In the genomic region with DNA sequence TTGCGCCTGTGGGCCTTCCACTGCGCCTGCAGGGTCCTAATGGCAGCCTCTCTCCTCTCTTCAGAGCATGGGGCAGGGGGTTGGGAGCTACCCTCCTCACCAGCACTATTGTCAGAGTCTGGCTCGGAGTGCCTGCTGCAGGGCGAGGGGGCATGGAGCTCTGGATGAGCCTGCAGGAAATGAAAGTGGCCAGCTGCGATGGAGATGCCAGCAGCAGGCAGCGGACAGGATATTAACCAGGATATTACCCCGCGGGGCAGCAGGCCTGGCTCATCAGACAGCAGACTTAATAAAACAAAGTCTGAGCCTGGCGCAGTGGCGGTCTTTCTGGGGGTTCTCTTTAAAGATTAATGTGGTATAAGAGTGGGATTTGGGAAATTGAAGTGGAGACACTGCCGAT, we compare ENCODE assay signal across 22 mouse cellular contexts. TPM values are rescaled to one million over a fixed set of nuclear protein-coding genes. Genes with fewer than 3 reads are reported as not detected.
DNase-seq lines count a peak whose midpoint lies in the region; ATAC-seq lines count a peak whose summit lies in the region.
"Had no signal": no experiment of that assay in that cellular context is flagged by ENCODE, and none has a peak within 500 bp of the region (broad histone marks: within the 10 kb centered on the region; RNA-seq: fewer than 3 reads in every experiment).

No protein-coding gene starts in this region.

- peak overlapping the region; percentile 22; the same call in 1 of the 2 replicates for H3K27ac ChIP-seq in heart, embryonic 10.5 days
- no peak overlapping the region for H3K27ac ChIP-seq in heart, embryonic 12.5 days (ENCODE audit: poor library complexity, severe bottlenecking)
- H3K27ac ChIP-seq in midbrain, embryonic 10.5 days (replicated peaks) = 0 out of 2 replicates have a peak overlapping the region, but pooled peaks have one; percentile 13
- no peak overlapping the region for H3K27ac ChIP-seq in midbrain, embryonic 11.5 days (ENCODE audit: low read depth, low read length)
- H3K27ac ChIP-seq in limb, embryonic 10.5 days = peak overlapping the region; percentile 19
- peak overlapping the region; percentile 50; the same call in 1 of the 2 replicates for H3K27ac ChIP-seq in neural tube, embryonic 14.5 days (ENCODE audit: low read depth, low read length)
- H3K27ac ChIP-seq: embryonic facial prominence, embryonic 12.5 days; forebrain, embryonic 12.5 days; kidney, postnatal 0 days had no signal

- peaks cover 4% of the 10 kb centered on the region; the same call in 1 of the 2 replicates for H3K4me1 ChIP-seq in heart, embryonic 10.5 days
- peaks cover 7% of the 10 kb centered on the region; the same call in 1 of the 2 replicates for H3K4me1 ChIP-seq in heart, embryonic 12.5 days (replicated peaks)
- H3K4me1 ChIP-seq in midbrain, embryonic 10.5 days = no peaks in the 10 kb centered on the region
- H3K4me1 ChIP-seq in midbrain, embryonic 11.5 days (ENCODE audit: control insufficient read depth, insufficient read depth, low read length) = no peaks in the 10 kb centered on the region
- H3K4me1 ChIP-seq in limb, embryonic 10.5 days = peaks cover 4% of the 10 kb centered on the region
- no peaks in the 10 kb centered on the region for H3K4me1 ChIP-seq in neural tube, embryonic 14.5 days (ENCODE audit: control insufficient read depth, insufficient read depth, low read length)
- H3K4me1 ChIP-seq: embryonic facial prominence, embryonic 12.5 days; forebrain, embryonic 12.5 days had no signal

- no peak overlapping the region for H3K9ac ChIP-seq in heart, embryonic 12.5 days
- H3K9ac ChIP-seq in midbrain, embryonic 11.5 days (ENCODE audit: low read length) = no peak overlapping the region
- H3K9ac ChIP-seq in neural tube, embryonic 14.5 days (replicated peaks; ENCODE audit: low read depth, low read length) = no peak overlapping the region
- H3K9ac ChIP-seq: embryonic facial prominence, embryonic 12.5 days; forebrain, embryonic 12.5 days had no signal

- H3K27me3 ChIP-seq in heart, embryonic 10.5 days (ENCODE audit: insufficient read depth, poor library complexity, severe bottlenecking) = no peaks in the 10 kb centered on the region
- no peaks in the 10 kb centered on the region for H3K27me3 ChIP-seq in heart, embryonic 12.5 days (replicated peaks)
- no peaks in the 10 kb centered on the region for H3K27me3 ChIP-seq in midbrain, embryonic 10.5 days (ENCODE audit: low read depth, poor library complexity, severe bottlenecking)
- H3K27me3 ChIP-seq in midbrain, embryonic 11.5 days (ENCODE audit: control insufficient read depth, insufficient read depth, low read length) = no peaks in the 10 kb centered on the region
- H3K27me3 ChIP-seq in limb, embryonic 10.5 days (ENCODE audit: low read depth, poor library complexity, severe bottlenecking) = no peaks in the 10 kb centered on the region
- H3K27me3 ChIP-seq in neural tube, embryonic 14.5 days (ENCODE audit: control insufficient read depth, insufficient read depth, low read length) = no peaks in the 10 kb centered on the region
- H3K27me3 ChIP-seq: embryonic facial prominence, embryonic 12.5 days; forebrain, embryonic 12.5 days had no signal

- no peak for DNase-seq in heart, embryonic 10.5 days (ENCODE audit: low spot score)
- DNase-seq in midbrain, embryonic 10.5 days (ENCODE audit: low spot score) = no peak
- no peak for DNase-seq in midbrain, embryonic 11.5 days (ENCODE audit: low spot score, missing footprints)
- no peak for DNase-seq in limb, embryonic 10.5 days (ENCODE audit: low spot score)
- DNase-seq in spleen, adult 12 weeks (ENCODE audit: low spot score) = no peak
- no peak for DNase-seq in heart, adult 8-10 months (ENCODE audit: low spot score)
- DNase-seq: cerebellum, adult 11-12 months; cerebellum, postnatal 14 days; gastrocnemius, postnatal 10 days; kidney, adult 18-20 months; layer of hippocampus, adult 9-11 months; lung, postnatal 10 days; retina, postnatal 1 day; right cerebral cortex, postnatal 25 days had no signal

- H3K9me3 ChIP-seq in heart, embryonic 10.5 days = no peaks in the 10 kb centered on the region
- no peaks in the 10 kb centered on the region for H3K9me3 ChIP-seq in heart, embryonic 12.5 days (replicated peaks)
- H3K9me3 ChIP-seq in midbrain, embryonic 10.5 days (replicated peaks) = no peaks in the 10 kb centered on the region
- no peaks in the 10 kb centered on the region for H3K9me3 ChIP-seq in midbrain, embryonic 11.5 days (ENCODE audit: control insufficient read depth, low read length)
- H3K9me3 ChIP-seq in limb, embryonic 10.5 days (replicated peaks) = no peaks in the 10 kb centered on the region
- H3K9me3 ChIP-seq in neural tube, embryonic 14.5 days (ENCODE audit: control insufficient read depth, low read length) = no peaks in the 10 kb centered on the region
- H3K9me3 ChIP-seq: embryonic facial prominence, embryonic 12.5 days; forebrain, embryonic 12.5 days had no signal

- H3K4me2 ChIP-seq in heart, embryonic 12.5 days = no peak overlapping the region
- no peak overlapping the region for H3K4me2 ChIP-seq in midbrain, embryonic 11.5 days
- no peak overlapping the region for H3K4me2 ChIP-seq in neural tube, embryonic 14.5 days (ENCODE audit: low read depth, low read length)
- H3K4me2 ChIP-seq: embryonic facial prominence, embryonic 12.5 days; forebrain, embryonic 12.5 days had no signal

- peaks cover 58% of the 10 kb centered on the region for H3K36me3 ChIP-seq in heart, embryonic 10.5 days
- peaks cover 50% of the 10 kb centered on the region for H3K36me3 ChIP-seq in heart, embryonic 12.5 days
- peaks cover 93% of the 10 kb centered on the region for H3K36me3 ChIP-seq in midbrain, embryonic 10.5 days
- no peaks in the 10 kb centered on the region for H3K36me3 ChIP-seq in midbrain, embryonic 11.5 days (ENCODE audit: control insufficient read depth, insufficient read depth, low read length)
- H3K36me3 ChIP-seq in limb, embryonic 10.5 days = peaks cover 84% of the 10 kb centered on the region
- H3K36me3 ChIP-seq in neural tube, embryonic 14.5 days (ENCODE audit: control insufficient read depth, insufficient read depth, low read length) = peaks cover 15% of the 10 kb centered on the region

- ATAC-seq in heart, embryonic 12.5 days (ENCODE audit: insufficient number of reproducible peaks, low FRiP score) = no peak
- no peak for ATAC-seq in midbrain, embryonic 11.5 days (ENCODE audit: low FRiP score)
- no peak for ATAC-seq in neural tube, embryonic 14.5 days (ENCODE audit: low read depth)
- ATAC-seq: CD4-positive, CD25-positive, alpha-beta regulatory T cell, adult 4 months; inflammation-experienced regulatory T-cells, adult 6 months had no signal

- H3K4me3 ChIP-seq in heart, embryonic 10.5 days = no peak overlapping the region
- H3K4me3 ChIP-seq in heart, embryonic 12.5 days = no peak overlapping the region
- no peak overlapping the region for H3K4me3 ChIP-seq in midbrain, embryonic 10.5 days
- H3K4me3 ChIP-seq in midbrain, embryonic 11.5 days (ENCODE audit: low read depth, low read length) = no peak overlapping the region
- no peak overlapping the region for H3K4me3 ChIP-seq in limb, embryonic 10.5 days
- no peak overlapping the region for H3K4me3 ChIP-seq in neural tube, embryonic 14.5 days (ENCODE audit: low read depth, low read length)
- H3K4me3 ChIP-seq: embryonic facial prominence, embryonic 12.5 days; erythroblast, embryonic 14.5 days; forebrain, embryonic 12.5 days had no signal

- WGBS in heart, embryonic 10.5 days = 88% methylated on average over 11 of the region's 11 CpGs
- WGBS in heart, embryonic 12.5 days = 84% methylated on average over 11 of the region's 11 CpGs
- WGBS in midbrain, embryonic 10.5 days = 94% methylated on average over 11 of the region's 11 CpGs
- 86% methylated on average over 11 of the region's 11 CpGs for WGBS in midbrain, embryonic 11.5 days
- 94% methylated on average over 11 of the region's 11 CpGs for WGBS in limb, embryonic 10.5 days
- WGBS in neural tube, embryonic 14.5 days = 66% methylated on average over 11 of the region's 11 CpGs

RNA-seq across cellular contexts. Expression of gene Ttyh3, which starts 26.2 kb away (rescaled TPM):
- polyA plus RNA-seq in heart, embryonic 10.5 days (2016; fragmentation: Nextera tagmentation; extraction: Ambion mirVana) = 23.5 and 32.9 TPM in 2 replicates
- polyA plus RNA-seq in heart, embryonic 12.5 days (2016; fragmentation: Nextera tagmentation; extraction: Ambion mirVana) = 36.3 and 38.0 TPM in 2 replicates
- polyA plus RNA-seq in midbrain, embryonic 10.5 days (2016; fragmentation: Nextera tagmentation; extraction: Ambion mirVana) = 28.6 and 36.2 TPM in 2 replicates
- polyA plus RNA-seq in midbrain, embryonic 11.5 days (2014; fragmentation: Nextera tagmentation; extraction: Ambion mirVana) = 42.9 and 46.4 TPM in 2 replicates
- polyA plus RNA-seq in limb, embryonic 10.5 days (2016; fragmentation: Nextera tagmentation; extraction: Ambion mirVana) = 36.6 and 47.0 TPM in 2 replicates
- polyA plus RNA-seq in neural tube, embryonic 14.5 days (2014; fragmentation: Nextera tagmentation; extraction: Ambion mirVana) = 85.5 and 89.4 TPM in 2 replicates
- 10 to 100 TPM in 2 of 4 experiments, 1 to 10 TPM in 2; 8.8 to 11.5 (median 9.9) TPM for total RNA-seq in heart, adult 8-10 months (2022)

RNA-seq across cellular contexts. Expression of gene Iqce, which starts 27.1 kb away (rescaled TPM):
- polyA plus RNA-seq in heart, embryonic 10.5 days (2016; fragmentation: Nextera tagmentation; extraction: Ambion mirVana) = 11.4 and 17.9 TPM in 2 replicates
- polyA plus RNA-seq in heart, embryonic 12.5 days (2016; fragmentation: Nextera tagmentation; extraction: Ambion mirVana) = 12.4 and 15.7 TPM in 2 replicates
- 23.6 and 27.6 TPM in 2 replicates for polyA plus RNA-seq in midbrain, embryonic 10.5 days (2016; fragmentation: Nextera tagmentation; extraction: Ambion mirVana)
- 13.9 and 15.6 TPM in 2 replicates for polyA plus RNA-seq in midbrain, embryonic 11.5 days (2014; fragmentation: Nextera tagmentation; extraction: Ambion mirVana)
- polyA plus RNA-seq in limb, embryonic 10.5 days (2016; fragmentation: Nextera tagmentation; extraction: Ambion mirVana) = 24.2 and 24.9 TPM in 2 replicates
- polyA plus RNA-seq in neural tube, embryonic 14.5 days (2014; fragmentation: Nextera tagmentation; extraction: Ambion mirVana) = 26.1 and 29.8 TPM in 2 replicates
- total RNA-seq in heart, adult 8-10 months (2022) = 1 to 10 TPM; 4.5 to 7.8 (median 5.6) TPM

RNA-seq across cellular contexts. Expression of gene Brat1, which starts 29.7 kb away (rescaled TPM):
- 18.6 and 19.1 TPM in 2 replicates for polyA plus RNA-seq in heart, embryonic 10.5 days (2016; fragmentation: Nextera tagmentation; extraction: Ambion mirVana)
- 14.6 and 15.5 TPM in 2 replicates for polyA plus RNA-seq in heart, embryonic 12.5 days (2016; fragmentation: Nextera tagmentation; extraction: Ambion mirVana)
- 22.3 and 24.8 TPM in 2 replicates for polyA plus RNA-seq in midbrain, embryonic 10.5 days (2016; fragmentation: Nextera tagmentation; extraction: Ambion mirVana)
- polyA plus RNA-seq in midbrain, embryonic 11.5 days (2014; fragmentation: Nextera tagmentation; extraction: Ambion mirVana) = 8.3 and 11.4 TPM in 2 replicates
- 21.8 and 22.2 TPM in 2 replicates for polyA plus RNA-seq in limb, embryonic 10.5 days (2016; fragmentation: Nextera tagmentation; extraction: Ambion mirVana)
- 17.6 and 18.4 TPM in 2 replicates for polyA plus RNA-seq in neural tube, embryonic 14.5 days (2014; fragmentation: Nextera tagmentation; extraction: Ambion mirVana)
- 1 to 10 TPM; 6.7 to 8.2 (median 7.8) TPM for total RNA-seq in heart, adult 8-10 months (2022)

RNA-seq across cellular contexts. Expression of gene Amz1, which starts 48.8 kb away (rescaled TPM):
- polyA plus RNA-seq in heart, embryonic 10.5 days (2016; fragmentation: Nextera tagmentation; extraction: Ambion mirVana) = 0.55 and 1.2 TPM in 2 replicates
- polyA plus RNA-seq in heart, embryonic 12.5 days (2016; fragmentation: Nextera tagmentation; extraction: Ambion mirVana) = 0.40 and 0.59 TPM in 2 replicates
- 0.78 and 1.2 TPM in 2 replicates for polyA plus RNA-seq in midbrain, embryonic 10.5 days (2016; fragmentation: Nextera tagmentation; extraction: Ambion mirVana)
- 0.67 and 0.97 TPM in 2 replicates for polyA plus RNA-seq in midbrain, embryonic 11.5 days (2014; fragmentation: Nextera tagmentation; extraction: Ambion mirVana)
- polyA plus RNA-seq in limb, embryonic 10.5 days (2016; fragmentation: Nextera tagmentation; extraction: Ambion mirVana) = 0.88 and 1.1 TPM in 2 replicates
- polyA plus RNA-seq in neural tube, embryonic 14.5 days (2014; fragmentation: Nextera tagmentation; extraction: Ambion mirVana) = 2.6 and 2.9 TPM in 2 replicates
- under 1 TPM; 0.31 to 0.35 (median 0.34) TPM for total RNA-seq in heart, adult 8-10 months (2022)
- polyA plus RNA-seq: erythroblast, embryonic 14.5 days had no signal

Comparison
In these comparisons a context has a peak if more than half of its experiments do, and no peak if none do; other contexts are left out.
1. H3K27ac ChIP-seq: peak in heart, embryonic 10.5 days (single experiment), midbrain, embryonic 10.5 days (single experiment), limb, embryonic 10.5 days (single experiment) and neural tube, embryonic 14.5 days (single experiment); none in heart, embryonic 12.5 days (single experiment) and midbrain, embryonic 11.5 days (single experiment).